Mouse (Mus musculus) heart, adult 2 months (tissue): Measurements from ENCODE around the gene Fut8.

ENCODE experiments used
- EP300 ChIP-seq: fragments of 200-500 bp; IDR thresholded peaks from 2 replicates; pipeline ENCODE4 v1.6.1; 2011; ENCODE audit warnings: low read depth, low read length, control low read depth; ENCODE audit not compliant: insufficient read depth
- POLR2A ChIP-seq: fragments of 200-500 bp; IDR thresholded peaks from 2 replicates; pipeline ENCODE4 v1.6.1; 2011; ENCODE audit warnings: mild to moderate bottlenecking, low read depth, low read length, control low read depth; ENCODE audit not compliant: insufficient read depth

DNA sequence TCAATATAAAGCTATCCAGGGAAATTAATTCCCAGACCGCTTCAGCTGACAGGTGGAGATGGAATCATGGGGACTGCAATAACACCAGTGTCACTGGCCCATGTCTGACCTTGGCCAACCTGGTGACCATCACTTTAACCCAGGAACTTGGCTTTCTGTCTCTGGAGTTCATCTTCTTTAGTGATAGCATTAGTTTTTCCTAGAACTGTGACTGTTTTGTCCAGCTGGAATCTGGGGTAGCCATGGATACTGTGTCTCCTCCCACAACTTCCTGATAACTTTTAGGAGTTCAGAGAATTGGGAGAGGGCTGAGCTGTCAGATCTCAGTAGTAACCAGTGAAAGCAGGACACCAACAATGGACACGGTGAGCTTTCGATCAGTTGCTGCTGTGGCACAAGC lies 264.3 kb downstream of the Fut8 start:
- TF ChIP-seq EP300 = no peak
- TF ChIP-seq POLR2A = no peak
